Mouse (Mus musculus) forebrain, embryonic 11.5 days (tissue): ENCODE measurements around the gene Ttll2. TPM values are rescaled to one million over a fixed set of nuclear protein-coding genes. Genes with fewer than 3 reads are reported as not detected.
"Not testable (repeated sequence)": the region's sequence is repeated elsewhere in the genome, so short reads cannot be mapped to it uniquely, and the experiment has no call there.

Experiments
- ATAC-seq: fragments of 200-750 bp; cut with Nextera tagmentation; replicated peaks from 2 replicates; pipeline ENCODE4 v1.8.0; 2017; ENCODE audit warnings: moderate TSS enrichment; ENCODE audit not compliant: low FRiP score
- DNase-seq: peaks from one replicate; pipeline ENCODE4 v3.0.0-alpha.2; 2017; ENCODE audit warnings: low spot score
- H3K27ac ChIP-seq: fragments of 300-500 bp; sonication (generic); 2 replicates; pipeline ENCODE4 v1.5.1; 2014; ENCODE audit warnings: low read depth, low read length
- H3K27me3 ChIP-seq: fragments of 300-500 bp; sonication (generic); 2 replicates; pipeline ENCODE4 v1.6.1; 2014; ENCODE audit warnings: mild to moderate bottlenecking, low read length, mixed read lengths; ENCODE audit not compliant: control insufficient read depth, insufficient read depth
- H3K36me3 ChIP-seq: fragments of 300-500 bp; sonication (generic); 2 replicates; pipeline ENCODE4 v1.6.1; 2014; ENCODE audit warnings: mild to moderate bottlenecking, low read length, moderate library complexity, mixed read lengths; ENCODE audit not compliant: control insufficient read depth, insufficient read depth
- H3K4me1 ChIP-seq: fragments of 300-500 bp; sonication (generic); replicated peaks from 2 replicates; pipeline ENCODE4 v1.6.1; 2014; ENCODE audit warnings: low read length, mixed read lengths; ENCODE audit not compliant: control insufficient read depth, insufficient read depth
- H3K4me2 ChIP-seq: fragments of 300-500 bp; sonication (generic); 2 replicates; pipeline ENCODE4 v1.6.1; 2014; ENCODE audit warnings: low read depth, mild to moderate bottlenecking, low read length, moderate library complexity, mixed read lengths; ENCODE audit not compliant: severe bottlenecking
- H3K4me3 ChIP-seq: fragments of 300-500 bp; sonication (generic); 2 replicates; pipeline ENCODE4 v1.5.1; 2014; ENCODE audit warnings: low read depth, low read length
- H3K9ac ChIP-seq: fragments of 300-500 bp; sonication (generic); 2 replicates; pipeline ENCODE4 v1.6.1; 2014; ENCODE audit warnings: low read length
- H3K9me3 ChIP-seq: fragments of 300-500 bp; sonication (generic); 2 replicates; pipeline ENCODE4 v1.6.1; 2016; ENCODE audit warnings: low read length, mixed read lengths; ENCODE audit not compliant: control insufficient read depth
- WGBS: fragments of 180-500 bp; shearing (Covaris S2); extraction: QIAGEN DNeasy Blood & Tissue Kit; methylation state at CpG from one replicate; pipeline ENCODE4 v1.1.7; 2014; 5-methylcytosine and 5-hydroxymethylcytosine counted together
- polyA plus RNA-seq: library from polyadenylated mRNA; unstranded; fragments of >200 nt; fragmentation: Nextera tagmentation; extraction: Ambion mirVana; gene quantifications from 2 replicates; pipeline ENCODE4 v1.2.1, GENCODE M21; 2014

Gene Ttll2
- not detected in 2 replicates for polyA plus RNA-seq

GRCm38 (mm10) chr17:7352596-7352995 is at the start of gene Ttll2:
TSS of gene Ttll2 (minus strand) at chr17:7352696.
- H3K4me2 ChIP-seq, H3K27me3 ChIP-seq, H3K27ac ChIP-seq, H3K9me3 ChIP-seq, H3K9ac ChIP-seq, DNase-seq, H3K4me1 ChIP-seq, H3K4me3 ChIP-seq, ATAC-seq, H3K36me3 ChIP-seq: not testable (repeated sequence)
- WGBS = 86% methylated on average over 1 of the region's 1 CpGs

GRCm38 (mm10) chr17:7399770-7400169 is 47.3 kb upstream of the Ttll2 start:
- H3K4me1 ChIP-seq, DNase-seq, ATAC-seq, H3K9me3 ChIP-seq, H3K36me3 ChIP-seq, H3K4me2 ChIP-seq, H3K27me3 ChIP-seq, H3K27ac ChIP-seq, H3K4me3 ChIP-seq, H3K9ac ChIP-seq: not testable (repeated sequence)
- 91% methylated on average over 6 of the region's 6 CpGs for WGBS

- H3K4me3 ChIP-seq, DNase-seq, H3K27me3 ChIP-seq, H3K4me1 ChIP-seq, ATAC-seq, H3K36me3 ChIP-seq, H3K9me3 ChIP-seq, H3K4me2 ChIP-seq, H3K27ac ChIP-seq, H3K9ac ChIP-seq: not testable (repeated sequence)
- 88% methylated on average over 6 of the region's 6 CpGs for WGBS
Measured at GRCm38 (mm10) chr17:7398198-7398847, 45.8 kb upstream of the Ttll2 start.

- 82% methylated on average over 10 of the region's 13 CpGs for WGBS
- H3K9ac ChIP-seq, H3K4me1 ChIP-seq, H3K4me2 ChIP-seq, DNase-seq, H3K9me3 ChIP-seq, ATAC-seq, H3K27ac ChIP-seq, H3K4me3 ChIP-seq, H3K36me3 ChIP-seq, H3K27me3 ChIP-seq: not testable (repeated sequence)
Measured at GRCm38 (mm10) chr17:7397079-7397478, 44.6 kb upstream of the Ttll2 start.

GRCm38 (mm10) chr17:7396288-7396687 is 43.8 kb upstream of the Ttll2 start:
- not testable (repeated sequence) for H3K36me3 ChIP-seq, DNase-seq, H3K27ac ChIP-seq, ATAC-seq, H3K27me3 ChIP-seq, H3K9me3 ChIP-seq, H3K4me1 ChIP-seq, H3K4me2 ChIP-seq, H3K9ac ChIP-seq, H3K4me3 ChIP-seq
- WGBS = no CpG with 5 or more reads among the region's 2 CpGs

GRCm38 (mm10) chr17:7395671-7396070 is 43.2 kb upstream of the Ttll2 start:
- H3K9ac ChIP-seq, H3K4me2 ChIP-seq, ATAC-seq, H3K4me1 ChIP-seq, H3K36me3 ChIP-seq, DNase-seq, H3K27ac ChIP-seq, H3K4me3 ChIP-seq, H3K27me3 ChIP-seq, H3K9me3 ChIP-seq: not testable (repeated sequence)
- WGBS = 94% methylated on average over 7 of the region's 8 CpGs

GRCm38 (mm10) chr17:7395116-7395515 is 42.6 kb upstream of the Ttll2 start:
- not testable (repeated sequence) for H3K9me3 ChIP-seq, DNase-seq, H3K4me1 ChIP-seq, H3K36me3 ChIP-seq, H3K9ac ChIP-seq, ATAC-seq, H3K27ac ChIP-seq, H3K4me3 ChIP-seq, H3K4me2 ChIP-seq, H3K27me3 ChIP-seq
- 82% methylated on average over 7 of the region's 7 CpGs for WGBS

GRCm38 (mm10) chr17:7389898-7390297 is 37.4 kb upstream of the Ttll2 start:
- not testable (repeated sequence) for H3K9ac ChIP-seq, H3K4me1 ChIP-seq, ATAC-seq, DNase-seq, H3K27ac ChIP-seq, H3K9me3 ChIP-seq, H3K36me3 ChIP-seq, H3K4me2 ChIP-seq, H3K4me3 ChIP-seq, H3K27me3 ChIP-seq
- WGBS = 80% methylated on average over 7 of the region's 7 CpGs

- not testable (repeated sequence) for H3K9me3 ChIP-seq, ATAC-seq, H3K36me3 ChIP-seq, DNase-seq, H3K4me2 ChIP-seq, H3K27ac ChIP-seq, H3K9ac ChIP-seq, H3K4me3 ChIP-seq, H3K4me1 ChIP-seq, H3K27me3 ChIP-seq
- 83% methylated on average over 6 of the region's 8 CpGs for WGBS
Measured at GRCm38 (mm10) chr17:7388958-7389356, 36.5 kb upstream of the Ttll2 start.
